Mouse (Mus musculus) granulocyte monocyte progenitor cell, adult 5-6 weeks (primary cell): ENCODE measurements around the gene Rnf149. TPM values are rescaled to one million over a fixed set of nuclear protein-coding genes. Genes with fewer than 3 reads are reported as not detected.
A peak's percentile ranks its signal among the peaks of the same experiment; 100 is the strongest.

Source experiments
- ATAC-seq: replicated peaks from 2 replicates; pipeline ENCODE4 v1.8.0; 2016; ENCODE audit warnings: mild to moderate bottlenecking, moderate TSS enrichment, inconsistent platforms; ENCODE audit not compliant: poor library complexity, severe bottlenecking
- total RNA-seq, 2 experiments: library from RNA; stranded (forward) in 1 of 2; stranded (reverse) in 1 of 2; fragments of 200-712, 200-1000 nt in 1 of 2; fragments of >200 nt in 1 of 2; fragmentation: Nextera tagmentation in 1 of 2; gene quantifications; 2 replicates each; pipeline ENCODE4 v1.2.3; 2014 to 2017

The Rnf149 gene
- total RNA-seq, 2 experiments from 2014 or later: 34.6 to 37.2 TPM

DNA sequence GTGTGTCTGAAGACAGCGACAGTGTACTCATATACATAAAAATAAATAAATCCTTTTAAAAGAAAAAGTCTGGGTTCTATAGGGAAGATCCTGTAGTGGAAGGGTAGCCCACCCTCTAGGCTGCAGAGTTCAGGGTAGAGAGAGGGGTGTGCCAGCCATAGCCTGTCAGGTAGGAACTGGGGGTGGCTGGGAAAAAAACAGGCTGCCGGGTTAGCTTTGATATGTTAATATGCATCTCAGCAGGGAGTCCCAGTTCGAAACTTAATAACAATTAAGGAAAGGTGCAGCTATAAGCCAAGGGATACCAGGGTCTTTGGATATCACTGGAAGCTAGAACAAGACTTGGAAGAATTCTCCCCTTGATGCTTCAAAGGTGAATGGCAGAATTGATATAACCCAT is 43.3 kb downstream of the Rnf149 start:
- no peak for ATAC-seq

GRCm38 (mm10) chr1:39531036-39531435 is 46.2 kb downstream of the Rnf149 start:
- no peak for ATAC-seq

GRCm38 (mm10) chr1:39530258-39530943 is 46.8 kb downstream of the Rnf149 start:
- peak; percentile 57 for ATAC-seq

- ATAC-seq: no peak
Observed at GRCm38 (mm10) chr1:39528319-39528718, 48.9 kb downstream of the Rnf149 start.

- ATAC-seq: peak; percentile 51
Observed at GRCm38 (mm10) chr1:39527432-39527831, 49.8 kb downstream of the Rnf149 start.

DNA sequence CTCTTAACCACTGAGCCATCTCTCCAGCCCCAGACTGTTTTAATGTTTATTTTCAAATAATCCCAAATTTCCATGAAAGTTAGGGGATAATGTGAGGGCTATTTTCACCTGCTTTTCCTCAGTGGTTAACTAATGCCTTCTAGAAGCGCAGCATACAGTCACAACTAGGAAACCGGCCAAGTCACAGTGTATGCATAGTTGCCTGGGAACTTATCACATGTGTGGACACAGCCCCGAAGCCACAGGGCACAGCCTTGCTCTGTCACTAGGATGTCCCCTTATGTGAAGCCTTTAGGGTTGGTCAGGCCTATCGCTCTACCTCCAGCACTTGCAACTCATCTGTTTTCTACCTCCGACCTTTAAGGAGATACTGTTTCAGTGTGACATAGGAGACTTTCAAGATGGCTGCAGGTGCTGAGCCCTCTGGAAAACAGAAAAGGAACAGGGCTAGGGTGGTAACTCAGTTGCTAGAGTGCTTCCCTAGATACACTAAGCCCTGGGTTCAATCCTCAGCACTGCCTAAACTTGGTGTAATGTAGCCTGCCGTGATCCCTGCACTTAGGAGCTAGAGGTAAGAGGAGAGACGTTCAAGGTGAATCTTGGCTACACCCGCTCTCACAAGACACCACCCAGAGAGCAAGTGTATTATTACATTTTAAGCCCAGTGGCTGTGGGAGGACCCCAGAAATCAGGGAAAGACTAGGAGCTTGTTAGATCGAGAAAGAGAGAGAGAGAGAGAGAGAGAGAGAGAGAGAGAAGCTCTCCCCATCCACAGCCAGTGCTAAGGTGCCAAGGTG is 50.6 kb downstream of the Rnf149 start:
- peak; percentile 24 for ATAC-seq

DNA sequence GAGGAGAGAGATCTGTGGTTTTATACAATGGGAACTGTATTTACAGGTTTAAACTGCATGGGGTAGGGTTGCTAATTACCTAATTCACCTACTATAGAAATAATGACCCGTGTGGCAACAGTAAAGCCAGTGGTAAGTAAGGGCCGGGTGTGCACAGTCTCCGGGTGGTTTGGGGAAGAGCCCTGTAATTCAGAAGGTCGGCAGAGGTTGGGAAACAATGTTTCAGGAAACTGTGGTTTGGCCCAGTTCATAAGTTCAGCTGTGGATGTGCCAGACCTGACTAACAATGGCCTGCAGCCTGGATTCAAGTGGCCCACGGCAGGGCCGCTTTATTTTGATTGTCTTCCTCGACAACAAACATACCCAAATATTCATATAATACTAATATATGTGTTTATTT is 51.4 kb downstream of the Rnf149 start:
- peak; percentile 90 for ATAC-seq

DNA sequence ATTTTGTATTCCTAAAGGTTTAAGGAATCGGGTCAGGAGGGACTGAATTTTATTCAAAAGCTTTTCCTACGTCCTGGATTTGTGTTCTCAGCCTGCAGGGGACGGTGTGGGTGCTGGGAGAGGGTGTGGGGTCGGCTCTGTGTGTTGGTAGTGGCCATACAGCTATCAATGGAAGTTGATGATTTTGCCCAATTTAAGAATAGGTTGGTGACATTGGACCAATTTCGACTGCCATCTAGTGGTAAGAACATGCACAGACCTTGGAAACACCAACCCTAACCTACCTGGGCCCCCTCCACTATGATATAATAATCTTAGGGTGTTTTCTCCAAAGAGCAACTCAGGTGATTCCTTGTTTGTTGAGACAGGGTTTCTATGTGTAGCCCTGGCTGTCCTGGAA is 54.7 kb downstream of the Rnf149 start:
- ATAC-seq: peak; percentile 24

DNA sequence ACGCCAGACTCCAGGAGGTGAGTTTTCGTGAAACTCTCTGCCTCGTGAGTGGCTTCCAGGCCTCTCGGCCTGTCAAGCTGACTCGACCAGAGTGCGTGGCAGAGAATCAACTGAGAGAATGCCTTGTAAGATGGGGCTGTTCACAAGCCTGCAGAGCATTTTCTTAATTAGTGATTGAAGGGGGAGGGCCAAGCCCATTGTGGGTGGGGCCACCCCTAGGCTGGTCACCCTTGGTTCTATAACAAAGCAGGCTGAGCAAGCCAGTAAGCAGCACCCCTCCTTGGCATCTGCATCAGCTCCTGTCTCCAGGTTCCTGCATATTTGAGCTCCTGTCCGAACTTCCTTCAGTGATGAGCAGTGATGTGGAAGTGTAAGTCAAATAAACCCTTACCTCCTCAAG is 55.9 kb downstream of the Rnf149 start:
- ATAC-seq: no peak

GRCm38 (mm10) chr1:39515303-39515991 is 61.8 kb downstream of the Rnf149 start:
- no peak for ATAC-seq

DNA sequence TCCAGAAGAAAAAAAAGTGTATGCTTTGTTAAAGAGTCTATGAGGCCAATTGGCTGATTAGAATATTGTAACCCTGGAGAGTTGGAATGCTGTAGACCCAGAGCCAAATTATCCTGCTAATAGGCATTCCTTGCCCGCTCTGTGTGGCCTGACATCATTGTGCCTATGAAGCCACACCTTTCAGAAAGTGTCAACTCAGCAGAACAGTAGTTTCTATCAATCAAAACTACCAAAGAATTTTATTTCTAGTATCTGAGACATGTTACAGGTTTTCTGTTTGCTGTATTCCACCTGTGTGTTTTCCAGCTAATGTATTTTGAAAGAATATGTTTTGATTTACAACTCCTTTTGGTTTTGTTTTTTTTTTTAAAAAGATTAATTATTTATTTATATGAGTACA is 65.0 kb downstream of the Rnf149 start:
- ATAC-seq: no peak

- ATAC-seq: no peak
Observed at GRCm38 (mm10) chr1:39511775-39512174, 65.4 kb downstream of the Rnf149 start.

GRCm38 (mm10) chr1:39505600-39505999 is 71.6 kb downstream of the Rnf149 start:
- no peak for ATAC-seq

- ATAC-seq: 0 out of 2 replicates have a peak, but pooled peaks have one; percentile 24
Observed at GRCm38 (mm10) chr1:39504261-39504660, 72.9 kb downstream of the Rnf149 start.

DNA sequence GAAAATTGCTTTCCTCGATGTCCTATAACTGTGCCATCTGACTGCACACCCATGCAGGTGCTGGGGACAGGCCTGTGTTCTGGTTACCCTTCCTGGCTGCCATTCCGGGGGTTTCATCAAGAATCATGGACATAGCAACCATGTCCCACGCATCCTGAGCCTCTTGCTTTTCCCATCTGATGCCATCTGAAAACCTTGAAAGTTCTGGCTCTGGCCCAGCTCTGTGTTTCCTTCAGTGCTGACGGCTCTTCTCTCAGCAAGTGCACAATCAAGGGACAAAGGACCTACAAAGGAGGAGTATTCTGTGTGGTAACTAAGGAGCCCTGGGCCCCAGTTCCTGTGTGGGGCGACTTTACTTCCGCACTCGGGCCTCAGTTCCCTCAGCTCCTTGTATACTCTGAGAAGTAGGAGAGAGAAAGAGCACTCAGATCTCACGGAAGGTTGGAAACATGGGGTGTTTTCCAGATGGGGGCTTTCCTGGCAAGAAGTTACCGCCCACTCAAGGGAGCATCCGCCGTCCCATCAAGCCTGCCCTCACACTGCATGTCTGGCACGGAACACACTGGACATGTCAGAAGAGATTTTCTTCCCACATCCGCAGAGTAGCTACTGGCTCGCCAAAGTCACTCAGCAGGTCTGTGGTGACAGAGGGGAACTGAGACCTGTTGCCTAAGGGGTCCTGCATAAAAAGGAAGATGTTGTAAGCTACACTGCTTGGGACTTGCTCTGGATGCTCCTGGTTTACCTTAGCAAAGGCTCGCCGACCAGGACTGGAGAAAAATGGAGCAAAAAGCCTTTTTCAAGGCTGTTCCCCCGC is 74.2 kb downstream of the Rnf149 start:
- ATAC-seq: peak; percentile 96

Other genes with a start within 250 kb of the Rnf149 start
- gene Rpl31, start 209.6 kb downstream of the Rnf149 start, total RNA-seq (2014; fragmentation: Nextera tagmentation): 2,377 and 2,618 TPM in 2 replicates
- gene Rpl31, start 209.6 kb downstream of the Rnf149 start, total RNA-seq (2017): 283 and 432 TPM in 2 replicates
- 14.2 and 44.5 TPM in 2 replicates for gene Tbc1d8, start 98.7 kb downstream of the Rnf149 start, total RNA-seq (2014; fragmentation: Nextera tagmentation)
- gene Tbc1d8, start 98.7 kb downstream of the Rnf149 start, total RNA-seq (2017): 9.7 and 13.8 TPM in 2 replicates
- 16.3 and 28.7 TPM in 2 replicates for gene Cnot11, start 42.4 kb downstream of the Rnf149 start, total RNA-seq (2014; fragmentation: Nextera tagmentation)
- gene Cnot11, start 42.4 kb downstream of the Rnf149 start, total RNA-seq (2017): 25.9 and 28.3 TPM in 2 replicates
- not detected in 2 replicates for gene Creg2, start 74.1 kb upstream of the Rnf149 start, total RNA-seq (2014; fragmentation: Nextera tagmentation)
- not detected in 2 replicates for gene Creg2, start 74.1 kb upstream of the Rnf149 start, total RNA-seq (2017)
- gene Rfx8, start 143.6 kb upstream of the Rnf149 start, total RNA-seq (2014; fragmentation: Nextera tagmentation): not detected in 2 replicates
- 0.86 TPM in 1 of 2 replicates, not detected in the other for gene Rfx8, start 143.6 kb upstream of the Rnf149 start, total RNA-seq (2017)
- gene Gm3646, start 227.9 kb upstream of the Rnf149 start, total RNA-seq (2014; fragmentation: Nextera tagmentation): not detected in 2 replicates
- not detected in 2 replicates for gene Gm3646, start 227.9 kb upstream of the Rnf149 start, total RNA-seq (2017)